Mouse (Mus musculus) ovary, postnatal 36 days (tissue): ENCODE measurements around the gene Tprg.

ENCODE experiments used
- DNase-seq: peaks from one replicate; pipeline ENCODE4 v3.0.0; 2022; ENCODE audit warnings: low spot score, mixed read lengths

The Tprg gene

DNA sequence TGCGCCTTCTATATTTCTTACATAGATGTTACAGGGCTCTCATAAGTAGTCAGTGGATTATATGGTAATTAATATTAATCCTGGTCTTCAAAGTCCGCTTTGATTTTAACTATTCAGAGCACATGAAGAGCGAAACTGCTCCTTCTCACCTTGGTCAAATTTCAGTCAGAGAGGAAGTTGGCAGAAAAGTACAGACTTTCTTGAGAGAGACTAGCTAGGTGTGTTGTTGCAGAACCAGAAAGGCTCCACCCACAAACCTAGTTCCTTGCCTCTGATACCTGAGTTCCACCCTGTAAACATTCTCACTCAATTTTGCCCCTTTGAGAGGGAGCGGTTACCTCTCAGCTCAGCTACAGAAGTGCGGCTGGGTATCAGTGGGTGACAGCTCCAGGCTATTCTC, at the start of gene Tprg:
TSS of gene Tprg (plus strand) at position 301 of the 400 bp plus-strand sequence.
- DNase-seq: no peak

DNA sequence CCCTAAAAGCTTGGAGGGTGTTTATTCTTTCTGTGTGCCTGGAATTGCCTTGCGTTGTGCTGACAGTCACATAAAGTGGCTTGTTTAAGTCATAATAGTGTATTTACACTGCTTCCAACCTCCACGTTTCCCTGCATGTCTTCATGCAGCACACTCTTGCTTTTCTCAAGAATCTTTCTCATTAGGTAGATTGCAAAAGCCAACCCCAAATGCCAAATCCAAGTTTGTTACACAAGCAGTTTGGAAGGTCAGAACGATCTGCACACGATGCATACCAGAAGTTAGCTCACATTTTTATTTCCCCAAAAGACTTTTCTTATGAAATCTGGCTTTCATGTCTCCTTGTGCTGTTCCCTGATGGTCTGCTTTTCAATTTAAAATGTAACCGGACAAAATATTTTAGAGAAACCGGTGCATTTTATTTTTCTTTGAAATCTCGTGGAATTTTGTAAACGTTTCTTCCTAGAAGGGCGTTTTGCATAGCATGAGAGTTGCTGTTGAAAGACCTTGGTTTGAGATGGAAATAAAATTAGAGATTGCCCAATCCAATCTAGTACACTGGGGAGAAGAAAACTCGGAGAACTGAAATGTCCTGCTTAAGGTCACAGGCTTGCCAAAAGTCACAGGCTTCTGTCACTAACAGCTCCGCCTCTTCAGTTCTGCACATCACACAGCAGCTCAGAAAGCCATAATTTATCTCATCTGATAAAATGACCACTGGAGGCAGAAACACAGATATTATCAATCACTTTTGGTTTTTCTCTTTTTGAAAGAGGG, 48.2 kb upstream of the Tprg start:
- no peak for DNase-seq

- no peak for DNase-seq
These were observed 37.7 kb upstream of the Tprg start for GRCm38 (mm10) chr16:25248889-25249288.

DNA sequence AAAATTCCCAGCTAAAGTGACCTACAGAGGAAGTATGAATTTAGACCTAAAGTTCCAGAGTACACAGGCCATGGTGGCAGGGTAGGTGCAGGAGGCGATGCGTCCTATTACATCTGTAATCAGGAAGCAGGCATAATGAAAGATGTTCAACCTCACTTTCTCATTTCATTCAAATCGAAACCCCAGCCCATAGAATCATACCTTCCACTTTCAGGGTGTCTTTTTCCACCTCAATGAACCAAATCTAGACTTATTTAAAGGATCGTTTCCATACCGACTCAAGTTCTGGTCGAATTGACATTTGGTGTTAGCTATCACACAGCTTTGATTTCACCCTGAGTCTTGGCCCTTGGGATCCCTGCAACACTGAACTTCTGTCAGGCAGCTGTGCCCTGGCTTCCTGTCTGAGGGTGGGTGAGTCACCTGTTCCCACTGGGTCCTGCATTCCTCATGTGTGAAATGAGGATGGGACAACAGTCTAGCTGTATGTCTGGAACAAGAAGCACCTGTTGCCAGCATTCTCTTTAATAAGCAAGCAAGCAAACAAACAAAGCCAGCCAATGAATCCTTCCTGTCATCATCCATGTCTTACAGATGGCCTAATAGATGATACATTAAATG, 36.4 kb upstream of the Tprg start:
- DNase-seq: no peak

GRCm38 (mm10) chr16:25251080-25251479, 35.5 kb upstream of the Tprg start:
- no peak for DNase-seq

DNA sequence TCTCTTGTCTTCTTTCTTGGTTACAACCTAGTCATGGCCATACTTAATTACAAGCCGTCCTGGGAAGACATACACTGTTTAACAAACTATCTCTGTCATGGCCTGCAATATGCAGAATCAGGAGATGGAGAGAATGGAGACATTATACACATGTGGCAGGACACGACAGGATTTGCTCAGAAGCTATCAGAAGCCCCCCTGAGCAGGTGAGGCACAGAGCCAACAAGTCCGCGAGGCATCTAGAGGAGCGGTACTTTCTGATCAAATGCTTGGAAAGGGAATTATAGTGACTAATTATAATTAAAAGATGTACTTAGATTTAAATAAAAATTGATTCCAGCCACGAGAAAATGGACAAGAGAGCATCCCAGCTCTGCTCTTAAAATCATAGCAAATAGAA, 32.0 kb upstream of the Tprg start:
- DNase-seq: no peak

- peak; percentile 8 for DNase-seq
These were observed 31.4 kb upstream of the Tprg start for GRCm38 (mm10) chr16:25255186-25255585.

- no peak for DNase-seq
These were observed 30.9 kb upstream of the Tprg start for GRCm38 (mm10) chr16:25255603-25256260.

DNA sequence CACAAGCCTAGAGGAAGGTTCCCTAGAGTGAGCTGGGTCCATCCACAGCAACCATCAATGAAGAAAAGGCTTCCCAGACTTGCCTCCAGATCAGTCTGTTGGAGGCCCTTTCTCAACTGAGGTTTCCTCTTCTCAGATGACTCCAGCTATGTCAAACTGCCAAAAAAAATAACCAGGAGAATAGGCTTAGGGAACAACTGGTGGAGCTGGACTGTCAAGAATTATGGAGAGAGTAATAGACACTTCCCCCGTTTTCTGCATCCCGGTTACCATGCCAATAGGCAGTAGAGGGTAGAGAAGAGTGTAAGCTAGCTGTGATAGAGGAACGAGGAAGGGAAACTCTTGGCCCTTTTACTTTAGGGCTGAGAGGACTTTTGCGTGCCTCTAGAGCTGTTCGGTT, 24.3 kb upstream of the Tprg start:
- no peak for DNase-seq

GRCm38 (mm10) chr16:25262965-25263364, 23.7 kb upstream of the Tprg start:
- no peak for DNase-seq

GRCm38 (mm10) chr16:25263520-25264149, 23.0 kb upstream of the Tprg start:
- peak; percentile 71 for DNase-seq

- peak; percentile 10 for DNase-seq
These were observed 21.4 kb upstream of the Tprg start for GRCm38 (mm10) chr16:25265177-25265576.

- no peak for DNase-seq
These were observed 18.3 kb upstream of the Tprg start for GRCm38 (mm10) chr16:25268276-25268675.

DNA sequence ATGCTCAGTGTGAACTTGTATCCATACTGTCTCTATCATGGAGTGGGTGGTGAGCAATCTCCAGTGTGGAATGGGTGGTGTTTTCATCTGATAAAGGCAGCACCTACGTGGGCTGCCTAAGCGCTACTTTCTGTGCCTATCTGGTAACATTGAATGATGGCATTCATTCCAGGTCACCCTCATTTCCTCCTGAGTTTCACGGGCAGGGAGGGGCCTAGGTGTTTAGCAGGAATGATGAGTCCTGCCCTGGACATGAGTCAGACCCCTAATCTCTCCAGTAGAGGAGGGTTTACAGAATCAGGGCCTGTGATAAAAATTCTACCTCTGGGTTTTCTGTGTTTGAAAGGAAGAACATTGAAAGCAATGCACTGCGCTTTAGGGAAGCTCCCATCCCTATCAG, 4.1 kb upstream of the Tprg start:
- DNase-seq: no peak

DNA sequence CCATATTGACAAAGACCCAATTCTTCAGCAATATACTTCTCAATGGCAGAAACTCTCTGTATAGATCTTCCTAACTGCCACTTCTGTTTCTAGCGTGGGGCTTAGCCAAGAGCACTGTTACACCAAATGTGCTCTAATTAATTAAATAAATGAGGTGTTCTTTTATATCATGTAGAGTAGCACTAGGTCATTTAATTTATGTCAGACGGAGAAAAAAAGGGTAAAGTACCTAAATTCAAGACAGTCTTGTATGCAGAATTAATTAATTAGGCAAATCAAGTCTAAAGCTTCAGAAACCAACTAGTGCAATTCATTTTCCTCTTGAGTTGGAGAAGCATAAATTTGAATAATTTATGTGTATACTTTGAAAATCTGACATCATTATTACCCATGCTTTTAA, 7.1 kb downstream of the Tprg start:
- no peak for DNase-seq

GRCm38 (mm10) chr16:25295546-25295945, 8.9 kb downstream of the Tprg start:
- no peak for DNase-seq

DNA sequence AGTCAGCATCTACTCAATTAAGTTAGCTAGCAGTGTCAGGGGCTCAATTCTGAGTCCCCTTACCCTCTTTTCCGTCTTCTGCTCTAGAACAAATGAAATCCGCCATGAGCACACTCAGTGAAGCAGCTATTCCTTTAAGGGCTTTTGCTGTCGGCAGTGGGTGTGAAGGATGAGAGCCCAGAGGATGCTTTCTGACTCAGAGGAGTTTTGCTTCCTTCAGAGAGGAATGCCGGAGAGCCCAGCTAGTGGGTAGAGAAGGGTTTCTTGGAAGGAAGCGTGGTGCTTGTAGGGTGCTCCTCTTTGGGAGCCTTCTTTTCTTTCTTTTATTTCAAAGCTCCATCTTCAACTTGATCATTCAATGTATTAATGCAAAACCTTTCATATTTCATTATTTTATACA, 10.1 kb downstream of the Tprg start:
- no peak for DNase-seq

GRCm38 (mm10) chr16:25298204-25298603, 11.6 kb downstream of the Tprg start:
- no peak for DNase-seq

DNA sequence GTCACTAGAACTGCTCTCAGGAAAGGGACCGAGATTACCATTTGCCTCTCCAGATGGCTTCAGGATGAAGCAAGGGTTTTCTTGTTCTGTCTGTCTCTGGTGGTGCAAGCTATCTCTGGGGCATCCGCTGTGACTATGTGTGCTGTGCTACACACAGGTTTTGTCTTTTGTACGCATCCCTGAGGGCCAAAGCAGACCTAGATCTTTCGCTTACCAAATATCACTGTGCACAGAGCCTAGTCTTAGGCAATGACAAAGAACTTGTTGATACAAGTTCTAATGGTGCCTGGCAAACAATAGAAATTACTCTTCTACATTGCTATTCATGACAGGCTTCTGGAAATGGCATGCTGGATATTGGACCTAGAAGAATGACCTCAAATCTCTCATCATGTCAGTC, 16.0 kb downstream of the Tprg start:
- DNase-seq: no peak

GRCm38 (mm10) chr16:25314006-25314405, 27.4 kb downstream of the Tprg start:
- no peak for DNase-seq

DNA sequence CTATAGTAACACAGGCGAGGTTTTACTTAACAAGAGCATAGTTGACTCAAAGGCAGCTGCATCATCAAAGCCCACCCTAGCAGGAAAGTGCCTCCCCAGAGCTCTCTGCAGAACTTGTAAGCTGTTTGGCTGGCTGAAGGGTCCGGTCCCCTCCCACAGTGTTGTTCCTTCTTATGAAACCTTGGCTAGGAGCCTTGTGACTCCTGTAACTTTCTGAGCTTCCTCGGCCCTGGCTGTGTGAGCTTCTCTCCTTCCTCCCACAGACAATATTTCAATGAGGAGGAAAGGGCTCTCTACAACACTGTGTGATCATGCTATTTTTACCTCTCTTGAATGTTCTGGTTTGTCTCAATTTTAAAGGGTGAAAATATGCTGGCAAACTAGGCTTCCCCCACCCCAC, 28.5 kb downstream of the Tprg start:
- DNase-seq: peak; percentile 5

- no peak for DNase-seq
These were observed 39.1 kb downstream of the Tprg start for GRCm38 (mm10) chr16:25325631-25326238.
